Mouse (Mus musculus) MEL (cell line): ENCODE results near the gene Pom121l2. TPM values are rescaled to one million over a fixed set of nuclear protein-coding genes. Genes with fewer than 3 reads are reported as not detected.
A peak's percentile ranks its signal among the peaks of the same experiment; 100 is the strongest.

Experiments used
- DNase-seq: peaks from one replicate; pipeline ENCODE4 v3.0.0; 2011; ENCODE audit warnings: low read depth, low spot score
- H3K27ac ChIP-seq: 2 replicates; pipeline ENCODE4 v1.5.1; 2012; ENCODE audit warnings: low read depth, mild to moderate bottlenecking, control low read depth, low read length, moderate library complexity; ENCODE audit not compliant: control insufficient read depth
- H3K27me3 ChIP-seq, 2 experiments: fragments of 150-350 bp in 1 of 2; sonication (generic) in 1 of 2; 2 replicates each; pipeline ENCODE4 v1.6.1; 2012; ENCODE audit warnings: low read length in 2 of 2, mild to moderate bottlenecking in 2 of 2, improper control_type of control experiment in 1 of 2, moderate library complexity in 1 of 2; ENCODE audit not compliant: insufficient read depth in 2 of 2, control insufficient read depth in 1 of 2
- H3K36me3 ChIP-seq, 2 experiments: 2 replicates each; pipeline ENCODE4 v1.6.1; 2012 to 2014; ENCODE audit warnings: low read length in 2 of 2, improper control_type of control experiment in 1 of 2, inconsistent platforms in 1 of 2, mild to moderate bottlenecking in 1 of 2; ENCODE audit not compliant: insufficient read depth in 2 of 2, control insufficient read depth in 1 of 2
- H3K4me1 ChIP-seq, 2 experiments: fragments of 150-350 bp in 1 of 2; sonication (generic) in 1 of 2; 2 replicates each; pipeline ENCODE4 v1.6.1; 2012; ENCODE audit warnings: low read length in 2 of 2, improper control_type of control experiment in 1 of 2, mild to moderate bottlenecking in 1 of 2; ENCODE audit not compliant: insufficient read depth in 2 of 2, control insufficient read depth in 1 of 2
- H3K4me3 ChIP-seq, 2 experiments: fragments of 150-350 bp in 1 of 2; sonication (generic) in 1 of 2; 2 replicates each; pipeline ENCODE4 v1.5.1; 2012; ENCODE audit warnings: low read depth in 2 of 2, low read length in 2 of 2, mild to moderate bottlenecking in 2 of 2, moderate library complexity in 2 of 2, control low read depth in 1 of 2, improper control_type of control experiment in 1 of 2; ENCODE audit not compliant: control insufficient read depth in 1 of 2, insufficient read depth in 1 of 2
- H3K79me2 ChIP-seq: 2 replicates; pipeline ENCODE4 v1.6.1; 2012; ENCODE audit warnings: mild to moderate bottlenecking, low read length, moderate library complexity; ENCODE audit not compliant: control insufficient read depth, poor library complexity, insufficient read depth
- H3K9ac ChIP-seq: 2 replicates; pipeline ENCODE4 v1.6.1; 2012; ENCODE audit warnings: low read depth, mild to moderate bottlenecking, control low read depth, low read length, moderate library complexity; ENCODE audit not compliant: control insufficient read depth, poor library complexity, severe bottlenecking
- H3K9me3 ChIP-seq: fragments of 150-350 bp; sonication (generic); replicated peaks from 2 replicates; pipeline ENCODE4 v1.6.1; 2012; ENCODE audit warnings: mild to moderate bottlenecking, low read length, improper control_type of control experiment, moderate library complexity; ENCODE audit not compliant: insufficient read depth
- BHLHE40 ChIP-seq: IDR thresholded peaks from 2 replicates; pipeline ENCODE4 v1.6.1; 2012; ENCODE audit warnings: low read depth, mild to moderate bottlenecking, inconsistent platforms, low read length, improper control_type of control experiment, borderline replicate concordance
- TBP ChIP-seq: IDR thresholded peaks from 2 replicates; pipeline ENCODE4 v1.8.0; 2011; ENCODE audit warnings: low read depth, low read length, improper control_type of control experiment
- polyA plus RNA-seq, 2 experiments: library from polyadenylated mRNA; stranded (reverse) in 1 of 2; unstranded in 1 of 2; fragments of >175 nt in 1 of 2; fragments of >200 nt in 1 of 2; gene quantifications; 2 replicates each; pipeline versions ENCODE4 v1.2.1 to v1.2.4; 2012; ENCODE audit warnings: low replicate concordance in 2 of 2, low read depth in 1 of 2; ENCODE audit not compliant: insufficient read length in 2 of 2, insufficient read depth in 1 of 2, missing spikeins in 1 of 2
- total RNA-seq: library from RNA; depleted of rRNA; stranded (reverse); fragments of 300-350 nt; gene quantifications from 2 replicates; pipeline ENCODE4 v1.2.3, GENCODE M21; 2012; rRNA removed

The Pom121l2 gene
- total and polyA plus RNA-seq, 3 experiments = not detected

DNA sequence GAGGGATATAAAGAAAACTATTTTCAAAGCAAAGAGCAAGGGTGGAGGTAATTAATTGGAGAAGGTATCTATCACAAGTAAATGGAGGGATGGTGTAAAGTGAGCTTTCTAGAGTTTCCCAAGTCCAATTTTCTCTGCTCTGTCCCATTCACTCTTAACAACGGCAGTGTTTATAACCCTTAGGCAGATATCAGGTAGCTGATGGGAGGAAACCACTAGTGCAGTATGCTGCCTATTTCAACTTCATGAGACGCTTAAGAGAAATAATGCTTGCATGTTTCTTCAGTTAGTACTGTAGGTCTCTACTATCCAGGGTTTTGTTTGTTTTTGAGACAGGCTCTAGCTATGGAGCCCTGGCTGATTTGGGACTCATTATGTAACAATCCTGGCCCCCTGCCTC lies 56.4 kb downstream of the Pom121l2 start:
- H3K79me2 ChIP-seq = no peaks in the 10 kb centered on the region; the same call in 1 of the 2 replicates
- H3K4me3 ChIP-seq = no peak overlapping the region
- peaks cover 0 to 4% of the 10 kb centered on the region in 2 experiments; a peak in 2 of 4 replicates for H3K4me1 ChIP-seq
- no peaks in the 10 kb centered on the region for H3K9me3 ChIP-seq
- peak overlapping the region; percentile 61; the same call in 1 of the 2 replicates for H3K27ac ChIP-seq
- peak; percentile 62 for DNase-seq
- peak overlapping the region; percentile 66 for H3K9ac ChIP-seq
- peaks cover 0 to 24% of the 10 kb centered on the region in 2 experiments; a peak in 2 of 4 replicates for H3K36me3 ChIP-seq
- H3K27me3 ChIP-seq = no peaks in the 10 kb centered on the region
- TF ChIP-seq TBP (0 out of 2 replicates have a peak, but pooled peaks have one; percentile 4), BHLHE40 (no peak)

Other genes starting within 250 kb of the Pom121l2 start
- gene Hist1h4j, start 246.1 kb upstream of the Pom121l2 start, total RNA-seq = 947 and 1,094 TPM in 2 replicates
- gene Hist1h4j, start 246.1 kb upstream of the Pom121l2 start, polyA plus RNA-seq = 1 to 10 TPM in 1 of 2 experiments, not detected in 1; 2.7 TPM
- gene Hist1h4k, start 230.7 kb upstream of the Pom121l2 start, total RNA-seq = 3,283 and 3,531 TPM in 2 replicates
- 10 to 100 TPM in 1 of 2 experiments, not detected in 1; 19.1 TPM for gene Hist1h4k, start 230.7 kb upstream of the Pom121l2 start, polyA plus RNA-seq
- gene Hist1h2ak, start 227.4 kb upstream of the Pom121l2 start, total RNA-seq = 1,127 and 1,310 TPM in 2 replicates
- 10 to 100 TPM in 1 of 2 experiments, not detected in 1; 10.6 TPM for gene Hist1h2ak, start 227.4 kb upstream of the Pom121l2 start, polyA plus RNA-seq
- gene Hist1h2bn, start 227.1 kb upstream of the Pom121l2 start, total RNA-seq = 1,714 and 2,074 TPM in 2 replicates
- 1 to 10 TPM in 1 of 2 experiments, not detected in 1; 5.6 TPM for gene Hist1h2bn, start 227.1 kb upstream of the Pom121l2 start, polyA plus RNA-seq
- gene Hist1h1b, start 200.6 kb upstream of the Pom121l2 start, total RNA-seq = 1,140 and 1,462 TPM in 2 replicates
- gene Hist1h1b, start 200.6 kb upstream of the Pom121l2 start, polyA plus RNA-seq = 1 to 10 TPM in 1 of 2 experiments, not detected in 1; 2.9 TPM
- gene Hist1h3i, start 197.8 kb upstream of the Pom121l2 start, total RNA-seq = 1,321 and 1,539 TPM in 2 replicates
- 10 to 100 TPM in 1 of 2 experiments, not detected in 1; 18.1 TPM for gene Hist1h3i, start 197.8 kb upstream of the Pom121l2 start, polyA plus RNA-seq
- gene Hist1h2an, start 194.0 kb upstream of the Pom121l2 start, total RNA-seq = 1,204 and 1,752 TPM in 2 replicates
- 1,000 to 10,000 TPM in 1 of 2 experiments, 1 to 10 TPM in 1; 8.6 to 1,740 TPM for gene Hist1h2an, start 194.0 kb upstream of the Pom121l2 start, polyA plus RNA-seq
- 512 and 814 TPM in 2 replicates for gene Hist1h2bp, start 193.7 kb upstream of the Pom121l2 start, total RNA-seq
- 1 to 10 TPM in 1 of 2 experiments, not detected in 1; 3.0 TPM for gene Hist1h2bp, start 193.7 kb upstream of the Pom121l2 start, polyA plus RNA-seq
- gene Hist1h2bq, start 171.0 kb upstream of the Pom121l2 start, total RNA-seq = 2,195 and 3,125 TPM in 2 replicates
- 1 to 10 TPM in 1 of 2 experiments, not detected in 1; 6.2 TPM for gene Hist1h2bq, start 171.0 kb upstream of the Pom121l2 start, polyA plus RNA-seq
- 1.6 TPM in 1 of 2 replicates, not detected in the other for gene Hist1h2ao, start 170.7 kb upstream of the Pom121l2 start, total RNA-seq
- gene Hist1h2ao, start 170.7 kb upstream of the Pom121l2 start, polyA plus RNA-seq = 1,000 to 10,000 TPM in 1 of 2 experiments, not detected in 1; 1,152 TPM
- gene Hist1h4m, start 169.4 kb upstream of the Pom121l2 start, total RNA-seq = 28.0 and 49.2 TPM in 2 replicates
- 10 to 100 TPM in 1 of 2 experiments, not detected in 1; 27.5 TPM for gene Hist1h4m, start 169.4 kb upstream of the Pom121l2 start, polyA plus RNA-seq
- 9,853 and 10,418 TPM in 2 replicates for gene Hist1h4n, start 149.0 kb upstream of the Pom121l2 start, total RNA-seq
- gene Hist1h4n, start 149.0 kb upstream of the Pom121l2 start, polyA plus RNA-seq = 1 to 10 TPM in 1 of 2 experiments, not detected in 1; 9.0 TPM
- gene Hist1h2ap, start 147.7 kb upstream of the Pom121l2 start, total RNA-seq = 3,706 and 4,747 TPM in 2 replicates
- 100 to 1,000 TPM in 1 of 2 experiments, not detected in 1; 727 TPM for gene Hist1h2ap, start 147.7 kb upstream of the Pom121l2 start, polyA plus RNA-seq
- 2,013 and 2,821 TPM in 2 replicates for gene Hist1h2br, start 147.5 kb upstream of the Pom121l2 start, total RNA-seq
- gene Hist1h2br, start 147.5 kb upstream of the Pom121l2 start, polyA plus RNA-seq = 1 to 10 TPM in 1 of 2 experiments, not detected in 1; 6.0 TPM
- gene Zfp184, start 36.1 kb upstream of the Pom121l2 start, total RNA-seq = 0.42 and 0.52 TPM in 2 replicates
- gene Zfp184, start 36.1 kb upstream of the Pom121l2 start, polyA plus RNA-seq = 1 to 10 TPM in 1 of 2 experiments, not detected in 1; 1.0 TPM
- not detected in 2 replicates for gene Prss16, start 28.5 kb downstream of the Pom121l2 start, total RNA-seq
- gene Prss16, start 28.5 kb downstream of the Pom121l2 start, polyA plus RNA-seq = under 1 TPM in 1 of 2 experiments, not detected in 1; 0.47 TPM
- gene Hist1h2ah, start 54.4 kb downstream of the Pom121l2 start, total RNA-seq = 1,264 and 1,284 TPM in 2 replicates
- gene Hist1h2ah, start 54.4 kb downstream of the Pom121l2 start, polyA plus RNA-seq = 1 to 10 TPM in 1 of 2 experiments, not detected in 1; 3.7 TPM
- gene Hist1h2bk, start 54.7 kb downstream of the Pom121l2 start, total RNA-seq = 2,495 and 3,316 TPM in 2 replicates
- 1 to 10 TPM in 1 of 2 experiments, not detected in 1; 5.7 TPM for gene Hist1h2bk, start 54.7 kb downstream of the Pom121l2 start, polyA plus RNA-seq
- 1,065 and 1,370 TPM in 2 replicates for gene Hist1h4i, start 60.2 kb downstream of the Pom121l2 start, total RNA-seq
- gene Hist1h4i, start 60.2 kb downstream of the Pom121l2 start, polyA plus RNA-seq = 10 to 100 TPM in 1 of 2 experiments, not detected in 1; 10.4 TPM
- gene Hist1h2ag, start 61.8 kb downstream of the Pom121l2 start, total RNA-seq = 766 and 975 TPM in 2 replicates
- 1 to 10 TPM in 1 of 2 experiments, not detected in 1; 5.9 TPM for gene Hist1h2ag, start 61.8 kb downstream of the Pom121l2 start, polyA plus RNA-seq
- 2,032 and 2,655 TPM in 2 replicates for gene Hist1h2bj, start 62.0 kb downstream of the Pom121l2 start, total RNA-seq
- gene Hist1h2bj, start 62.0 kb downstream of the Pom121l2 start, polyA plus RNA-seq = 1 to 10 TPM in 1 of 2 experiments, not detected in 1; 4.7 TPM
- not detected in 2 replicates for gene Vmn1r188, start 103.2 kb downstream of the Pom121l2 start, total RNA-seq
- not detected for gene Vmn1r188, start 103.2 kb downstream of the Pom121l2 start, polyA plus RNA-seq
- not detected in 2 replicates for gene Vmn1r189, start 124.6 kb downstream of the Pom121l2 start, total RNA-seq
- not detected for gene Vmn1r189, start 124.6 kb downstream of the Pom121l2 start, polyA plus RNA-seq
- gene Vmn1r191, start 202.8 kb downstream of the Pom121l2 start, total RNA-seq = not detected in 2 replicates
- gene Vmn1r191, start 202.8 kb downstream of the Pom121l2 start, polyA plus RNA-seq = not detected
- gene Vmn1r192, start 209.9 kb downstream of the Pom121l2 start, total RNA-seq = not detected in 2 replicates
- not detected for gene Vmn1r192, start 209.9 kb downstream of the Pom121l2 start, polyA plus RNA-seq
- gene Vmn1r193, start 242.0 kb downstream of the Pom121l2 start, total RNA-seq = not detected in 2 replicates
- gene Vmn1r193, start 242.0 kb downstream of the Pom121l2 start, polyA plus RNA-seq = not detected